Mouse (Mus musculus): ENCODE results near the gene Csnk2b.

The Csnk2b gene

GRCm38 (mm10) chr17:35115046-35116019, 6.5 kb downstream of the Csnk2b start, which contains the start of gene Ly6g5b:
Ly6g5b (minus strand) TSS chr17:35115428.
- DNase-seq = peak; percentile 29

GRCm38 (mm10) chr17:35111774-35112173, 10.1 kb downstream of the Csnk2b start:
- DNase-seq = no peak

GRCm38 (mm10) chr17:35108097-35108496, 13.8 kb downstream of the Csnk2b start, which contains the start of gene Ly6g5c:
Ly6g5c (plus strand) TSS chr17:35108279.
- peak; percentile 62 for DNase-seq

- no peak for DNase-seq
Measured at GRCm38 (mm10) chr17:35106522-35106921, 15.3 kb downstream of the Csnk2b start.

- peak; percentile 63 for DNase-seq
Measured at GRCm38 (mm10) chr17:35105740-35106389, 16.0 kb downstream of the Csnk2b start.

GRCm38 (mm10) chr17:35104754-35105153, 17.1 kb downstream of the Csnk2b start:
- DNase-seq = no peak

GRCm38 (mm10) chr17:35104079-35104478, 17.8 kb downstream of the Csnk2b start:
- no peak for DNase-seq

GRCm38 (mm10) chr17:35103221-35103690, 18.6 kb downstream of the Csnk2b start:
- DNase-seq = no peak

- no peak for DNase-seq
Measured at GRCm38 (mm10) chr17:35102299-35102698, 19.6 kb downstream of the Csnk2b start.

GRCm38 (mm10) chr17:35101161-35101560, 20.7 kb downstream of the Csnk2b start:
- no peak for DNase-seq

- DNase-seq = no peak
Measured at GRCm38 (mm10) chr17:35100196-35100765, 21.6 kb downstream of the Csnk2b start.

GRCm38 (mm10) chr17:35097164-35097655, 24.6 kb downstream of the Csnk2b start:
- peak; percentile 65 for DNase-seq

GRCm38 (mm10) chr17:35096597-35096996, 25.3 kb downstream of the Csnk2b start:
- DNase-seq = no peak

- DNase-seq = no peak
Measured at GRCm38 (mm10) chr17:35094475-35095365, 27.1 kb downstream of the Csnk2b start.

- no peak for DNase-seq
Measured at GRCm38 (mm10) chr17:35092403-35093198, 29.3 kb downstream of the Csnk2b start.

GRCm38 (mm10) chr17:35090166-35090932, 31.5 kb downstream of the Csnk2b start:
- DNase-seq = peak; percentile 86

- DNase-seq = peak; percentile 94
Measured at GRCm38 (mm10) chr17:35088825-35089644, 32.8 kb downstream of the Csnk2b start, which contains the start of gene Abhd16a. Abhd16a (plus strand) TSS chr17:35089263.

GRCm38 (mm10) chr17:35088151-35088550, 33.7 kb downstream of the Csnk2b start:
- no peak for DNase-seq

GRCm38 (mm10) chr17:35085208-35085865, 36.5 kb downstream of the Csnk2b start, which contains the start of gene Ly6g6f:
Ly6g6f (minus strand) TSS chr17:35085610.
- no peak for DNase-seq
